Mouse (Mus musculus): ENCODE measurements at regions not wholly inside any gene's neighbourhood (a gene's known extent, or its start where the extent isn't known, plus 50 kb on each side); places are given as distances from the start of the nearest gene placed in this dataset.

- DNase-seq (ENCODE audit: low read depth, low spot score) = no peak
These were observed 208.2 kb upstream of the Ttc29 start for GRCm38 (mm10) chr8:78004891-78005290.

GRCm38 (mm10) chr8:78013101-78013500 lies 200.0 kb upstream of the Ttc29 start:
- no peak for DNase-seq (ENCODE audit: low read depth, low spot score)

GRCm38 (mm10) chr8:78018430-78019180 lies 194.5 kb upstream of the Ttc29 start:
- DNase-seq (ENCODE audit: low read depth, low spot score) = no peak

- DNase-seq (ENCODE audit: low read depth, low spot score) = no peak
These were observed 191.6 kb upstream of the Ttc29 start for GRCm38 (mm10) chr8:78021473-78021872.

- DNase-seq (ENCODE audit: low read depth, low spot score) = no peak
These were observed 190.1 kb upstream of the Ttc29 start for GRCm38 (mm10) chr8:78022986-78023385.

- DNase-seq (ENCODE audit: low read depth, low spot score) = no peak
These were observed 189.6 kb upstream of the Ttc29 start for GRCm38 (mm10) chr8:78023467-78023866.

- DNase-seq (ENCODE audit: low read depth, low spot score) = no peak
These were observed 189.2 kb upstream of the Ttc29 start for GRCm38 (mm10) chr8:78023936-78024335.

GRCm38 (mm10) chr8:78024964-78025363 lies 188.1 kb upstream of the Ttc29 start:
- DNase-seq (ENCODE audit: low read depth, low spot score) = no peak

- no peak for DNase-seq (ENCODE audit: low read depth, low spot score)
These were observed 185.7 kb upstream of the Ttc29 start for GRCm38 (mm10) chr8:78027371-78027770.

GRCm38 (mm10) chr8:78028928-78029327 lies 184.2 kb upstream of the Ttc29 start:
- no peak for DNase-seq (ENCODE audit: low read depth, low spot score)

GRCm38 (mm10) chr8:78031811-78032210 lies 181.3 kb upstream of the Ttc29 start:
- DNase-seq (ENCODE audit: low read depth, low spot score) = no peak

GRCm38 (mm10) chr8:78034687-78035086 lies 178.4 kb upstream of the Ttc29 start:
- no peak for DNase-seq (ENCODE audit: low read depth, low spot score)

GRCm38 (mm10) chr8:78037218-78037617 lies 175.9 kb upstream of the Ttc29 start:
- no peak for DNase-seq (ENCODE audit: low read depth, low spot score)

GRCm38 (mm10) chr8:78046691-78047090 lies 166.4 kb upstream of the Ttc29 start:
- DNase-seq (ENCODE audit: low read depth, low spot score) = no peak

GRCm38 (mm10) chr8:78050768-78051167 lies 162.3 kb upstream of the Ttc29 start:
- no peak for DNase-seq (ENCODE audit: low read depth, low spot score)

GRCm38 (mm10) chr8:78054435-78054834 lies 158.7 kb upstream of the Ttc29 start:
- no peak for DNase-seq (ENCODE audit: low read depth, low spot score)

GRCm38 (mm10) chr8:78054920-78055319 lies 158.2 kb upstream of the Ttc29 start:
- DNase-seq (ENCODE audit: low read depth, low spot score) = no peak

- DNase-seq (ENCODE audit: low read depth, low spot score) = no peak
These were observed 157.6 kb upstream of the Ttc29 start for GRCm38 (mm10) chr8:78055531-78055930.

GRCm38 (mm10) chr8:78057357-78057756 lies 155.7 kb upstream of the Ttc29 start:
- DNase-seq (ENCODE audit: low read depth, low spot score) = no peak

GRCm38 (mm10) chr8:78061827-78062719 lies 151.0 kb upstream of the Ttc29 start:
- no peak for DNase-seq (ENCODE audit: low read depth, low spot score)

GRCm38 (mm10) chr8:78063529-78063928 lies 149.6 kb upstream of the Ttc29 start:
- DNase-seq (ENCODE audit: low read depth, low spot score) = no peak

GRCm38 (mm10) chr8:78064161-78064560 lies 148.9 kb upstream of the Ttc29 start:
- no peak for DNase-seq (ENCODE audit: low read depth, low spot score)
